Mouse (Mus musculus): ENCODE results near the gene Miga1. TPM values are rescaled to one million over a fixed set of nuclear protein-coding genes. Genes with fewer than 3 reads are reported as not detected.
A peak's percentile ranks its signal among the peaks of the same experiment; 100 is the strongest.

Gene Miga1
- polyA plus RNA-seq, 1 experiment from 2014 or later = 12.8 TPM

DNA sequence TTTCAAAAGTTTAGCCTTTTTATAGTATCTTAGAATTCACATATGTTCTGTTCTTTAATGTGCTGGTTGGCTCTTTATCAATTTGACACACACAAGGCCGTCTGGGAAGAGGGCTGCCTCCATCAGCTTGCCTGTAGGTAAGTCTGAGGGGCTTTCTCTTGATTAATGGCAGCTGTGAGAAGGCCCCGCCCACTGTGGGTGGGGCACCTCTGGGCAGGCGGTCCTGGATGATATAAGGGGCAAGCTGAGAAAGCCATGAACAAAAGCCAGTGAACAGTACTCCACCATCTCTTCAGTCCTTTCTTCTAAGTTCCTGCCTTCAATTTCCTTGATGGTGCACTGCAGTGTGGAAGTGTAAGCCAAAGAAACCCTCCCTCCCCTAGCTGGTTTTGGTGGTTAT lies 58.1 kb downstream of the Miga1 start:
- 43% methylated on average over 3 of the region's 3 CpGs for WGBS
- no peaks in the 10 kb centered on the region for H3K27me3 ChIP-seq
- H3K27ac ChIP-seq = no peak overlapping the region
- peaks cover 32% of the 10 kb centered on the region for H3K36me3 ChIP-seq
- H3K4me3 ChIP-seq = no peak overlapping the region
- H3K4me1 ChIP-seq (replicated peaks) = 0 out of 2 replicates have a peak, but pooled peaks cover 3% of the 10 kb centered on the region
- H3K9me3 ChIP-seq (replicated peaks) = no peaks in the 10 kb centered on the region
- ATAC-seq (replicated peaks; ENCODE audit: insufficient number of reproducible peaks, insufficient read depth, low FRiP score, low read depth) = no peak
- H3K4me2 ChIP-seq = no peak overlapping the region
- no peak overlapping the region for H3K9ac ChIP-seq

GRCm38 (mm10) chr3:152278431-152278830 lies 61.8 kb downstream of the Miga1 start:
- no peaks in the 10 kb centered on the region for H3K9me3 ChIP-seq (replicated peaks)
- ATAC-seq (replicated peaks; ENCODE audit: insufficient number of reproducible peaks, insufficient read depth, low FRiP score, low read depth) = no peak
- H3K27ac ChIP-seq = peak overlapping the region; percentile 37
- WGBS = 43% methylated on average over 2 of the region's 2 CpGs
- H3K27me3 ChIP-seq = no peaks in the 10 kb centered on the region
- no peak overlapping the region for H3K4me2 ChIP-seq
- H3K36me3 ChIP-seq = peaks cover 16% of the 10 kb centered on the region
- peaks cover 5% of the 10 kb centered on the region for H3K4me1 ChIP-seq (replicated peaks)
- no peak overlapping the region for H3K9ac ChIP-seq
- H3K4me3 ChIP-seq = no peak overlapping the region

GRCm38 (mm10) chr3:152277912-152278311 lies 62.3 kb downstream of the Miga1 start:
- Histone ChIP-seq H3K4me1 (replicated peaks) (peaks cover 10% of the 10 kb centered on the region), H3K9ac (no peak overlapping the region), H3K4me3 (no peak overlapping the region), H3K36me3 (peaks cover 16% of the 10 kb centered on the region), H3K27me3 (no peaks in the 10 kb centered on the region), H3K4me2 (no peak overlapping the region), H3K9me3 (replicated peaks) (no peaks in the 10 kb centered on the region), H3K27ac (peak overlapping the region; percentile 37)
- 78% methylated on average over 2 of the region's 2 CpGs for WGBS
- no peak for ATAC-seq (replicated peaks; ENCODE audit: insufficient number of reproducible peaks, insufficient read depth, low FRiP score, low read depth)

GRCm38 (mm10) chr3:152276935-152277334 lies 63.3 kb downstream of the Miga1 start:
- 91% methylated on average over 3 of the region's 3 CpGs for WGBS

GRCm38 (mm10) chr3:152275008-152275407 lies 65.2 kb downstream of the Miga1 start:
- WGBS = 81% methylated on average over 8 of the region's 8 CpGs
- no peak overlapping the region for H3K4me2 ChIP-seq
- H3K27ac ChIP-seq = no peak overlapping the region
- no peak overlapping the region for H3K9ac ChIP-seq
- H3K9me3 ChIP-seq (replicated peaks) = no peaks in the 10 kb centered on the region
- H3K27me3 ChIP-seq = no peaks in the 10 kb centered on the region
- H3K4me1 ChIP-seq (replicated peaks) = peaks cover 25% of the 10 kb centered on the region
- peaks cover 8% of the 10 kb centered on the region for H3K36me3 ChIP-seq
- no peak for ATAC-seq (replicated peaks; ENCODE audit: insufficient number of reproducible peaks, insufficient read depth, low FRiP score, low read depth)
- H3K4me3 ChIP-seq = no peak overlapping the region

More at GRCm38 (mm10) chr3:152276935-152277334, 63.3 kb downstream of the Miga1 start:
- Histone ChIP-seq H3K27ac (no peak overlapping the region), H3K4me2 (no peak overlapping the region), H3K9ac (no peak overlapping the region), H3K4me3 (no peak overlapping the region), H3K36me3 (peaks cover 11% of the 10 kb centered on the region), H3K4me1 (replicated peaks) (peaks cover 17% of the 10 kb centered on the region), H3K27me3 (no peaks in the 10 kb centered on the region), H3K9me3 (replicated peaks) (no peaks in the 10 kb centered on the region)
- ATAC-seq (replicated peaks; ENCODE audit: insufficient number of reproducible peaks, insufficient read depth, low FRiP score, low read depth) = no peak

GRCm38 (mm10) chr3:152272974-152273685 lies 67.1 kb downstream of the Miga1 start:
- H3K9me3 ChIP-seq (replicated peaks) = no peaks in the 10 kb centered on the region
- peaks cover 8% of the 10 kb centered on the region for H3K36me3 ChIP-seq
- peaks cover 28% of the 10 kb centered on the region for H3K4me1 ChIP-seq (replicated peaks)
- no peak overlapping the region for H3K4me2 ChIP-seq
- no peak for ATAC-seq (replicated peaks; ENCODE audit: insufficient number of reproducible peaks, insufficient read depth, low FRiP score, low read depth)
- no peak overlapping the region for H3K4me3 ChIP-seq
- 70% methylated on average over 20 of the region's 20 CpGs for WGBS
- no peaks in the 10 kb centered on the region for H3K27me3 ChIP-seq
- H3K9ac ChIP-seq = no peak overlapping the region
- H3K27ac ChIP-seq = peak overlapping the region; percentile 69

GRCm38 (mm10) chr3:152271876-152272275 lies 68.3 kb downstream of the Miga1 start:
- no peaks in the 10 kb centered on the region for H3K27me3 ChIP-seq
- H3K9ac ChIP-seq = no peak overlapping the region

GRCm38 (mm10) chr3:152271071-152271710 lies 69.0 kb downstream of the Miga1 start:
- 82% methylated on average over 10 of the region's 10 CpGs for WGBS
- H3K4me3 ChIP-seq = no peak overlapping the region
- no peaks in the 10 kb centered on the region for H3K27me3 ChIP-seq
- peaks cover 4% of the 10 kb centered on the region; the same call in 1 of the 2 replicates for H3K36me3 ChIP-seq
- no peak overlapping the region for H3K27ac ChIP-seq
- ATAC-seq (replicated peaks; ENCODE audit: insufficient number of reproducible peaks, insufficient read depth, low FRiP score, low read depth) = no peak
- H3K9me3 ChIP-seq (replicated peaks) = no peaks in the 10 kb centered on the region
- H3K9ac ChIP-seq = no peak overlapping the region
- H3K4me2 ChIP-seq = no peak overlapping the region
- peaks cover 40% of the 10 kb centered on the region for H3K4me1 ChIP-seq (replicated peaks)

More at GRCm38 (mm10) chr3:152271876-152272275, 68.3 kb downstream of the Miga1 start:
- peaks cover 8% of the 10 kb centered on the region for H3K36me3 ChIP-seq
- WGBS = 64% methylated on average over 6 of the region's 6 CpGs
- no peak overlapping the region for H3K27ac ChIP-seq
- H3K4me2 ChIP-seq = no peak overlapping the region
- H3K4me3 ChIP-seq = no peak overlapping the region
- H3K9me3 ChIP-seq (replicated peaks) = no peaks in the 10 kb centered on the region
- ATAC-seq (replicated peaks; ENCODE audit: insufficient number of reproducible peaks, insufficient read depth, low FRiP score, low read depth) = no peak
- H3K4me1 ChIP-seq (replicated peaks) = peaks cover 33% of the 10 kb centered on the region

DNA sequence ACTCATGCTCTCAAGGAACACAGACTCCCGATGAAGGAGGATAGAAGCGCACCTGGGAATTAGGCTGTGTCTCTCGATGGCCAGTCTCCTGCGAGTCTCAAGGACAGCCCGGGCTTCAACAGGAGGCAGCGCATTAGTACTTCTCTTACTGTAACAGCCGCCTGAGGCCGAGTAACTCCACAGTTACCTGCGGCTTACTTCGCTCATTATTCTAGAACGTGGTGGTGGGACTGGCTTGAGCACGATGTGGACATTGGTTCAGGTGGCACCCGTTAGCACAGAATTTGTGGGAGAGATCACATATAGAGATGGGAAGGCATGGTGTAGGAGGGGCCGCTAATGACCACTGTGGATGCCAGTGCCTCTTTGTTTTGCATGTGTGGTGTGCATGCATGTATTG lies 72.1 kb downstream of the Miga1 start:
- Histone ChIP-seq H3K9me3 (replicated peaks) (no peaks in the 10 kb centered on the region), H3K9ac (no peak overlapping the region), H3K27ac (no peak overlapping the region), H3K4me3 (no peak overlapping the region), H3K27me3 (no peaks in the 10 kb centered on the region), H3K4me1 (replicated peaks) (peaks cover 38% of the 10 kb centered on the region), H3K36me3 (no peaks in the 10 kb centered on the region), H3K4me2 (no peak overlapping the region)
- ATAC-seq (replicated peaks; ENCODE audit: insufficient number of reproducible peaks, insufficient read depth, low FRiP score, low read depth) = no peak
- WGBS = 89% methylated on average over 14 of the region's 14 CpGs

GRCm38 (mm10) chr3:152266036-152266421 lies 74.2 kb downstream of the Miga1 start, which contains the start of gene Nexn:
Gene Nexn (minus strand): TSS chr3:152266350.
- Histone ChIP-seq H3K27ac (peak within 1 kb of the TSS; percentile 99), H3K9me3 (replicated peaks) (no peaks in the 10 kb centered on the region), H3K4me1 (replicated peaks) (peaks cover 37% of the 10 kb centered on the region), H3K4me2 (peak within 1 kb of the TSS; percentile 80), H3K4me3 (peak within 1 kb of the TSS; percentile 73), H3K36me3 (no peaks in the 10 kb centered on the region), H3K9ac (peak within 1 kb of the TSS; percentile 90), H3K27me3 (no peaks in the 10 kb centered on the region)
- peak; percentile 12; the same call in 1 of the 2 replicates for ATAC-seq (replicated peaks; ENCODE audit: insufficient number of reproducible peaks, insufficient read depth, low FRiP score, low read depth)
- WGBS = 3% methylated on average over 13 of the region's 13 CpGs

DNA sequence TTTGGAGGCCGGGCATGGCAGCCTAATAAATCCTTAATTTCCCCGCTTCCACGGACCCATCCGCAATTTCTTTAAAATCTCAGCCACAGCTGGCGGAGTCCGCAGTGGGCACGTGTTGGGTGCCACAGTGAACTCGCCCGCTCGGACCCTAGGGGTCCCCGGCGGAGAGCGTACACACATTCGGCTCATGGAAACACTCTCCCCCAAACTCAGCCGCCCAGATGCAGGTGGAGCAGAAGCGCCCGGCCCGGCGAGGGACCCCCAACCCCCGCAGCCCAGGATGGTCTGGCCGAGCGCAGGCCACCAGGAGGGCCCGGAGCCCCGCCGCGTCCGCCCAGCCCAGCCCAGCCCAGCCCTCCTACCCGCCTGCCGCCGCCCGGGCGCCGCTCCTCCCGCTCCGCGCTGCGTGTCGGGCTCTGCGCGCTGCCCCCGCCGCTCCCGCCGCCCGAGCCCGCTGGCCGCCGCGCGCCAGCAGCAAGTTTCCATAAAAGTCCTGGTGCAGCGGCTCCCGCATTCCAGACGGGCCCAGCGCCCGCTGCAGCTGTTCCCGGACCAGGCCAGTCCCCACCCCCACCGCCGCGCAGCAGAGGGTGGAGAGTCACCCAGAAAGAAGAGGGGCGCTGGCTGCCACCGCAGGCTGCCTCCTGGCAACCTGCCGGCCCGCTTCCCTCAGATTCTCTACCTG lies 74.7 kb downstream of the Miga1 start:
- WGBS = under 1% methylated on average over 43 of the region's 63 CpGs
- no peaks in the 10 kb centered on the region for H3K27me3 ChIP-seq
- peak overlapping the region; percentile 80 for H3K4me2 ChIP-seq
- H3K9ac ChIP-seq = peak overlapping the region; percentile 90
- peak overlapping the region; percentile 99 for H3K27ac ChIP-seq
- no peaks in the 10 kb centered on the region for H3K9me3 ChIP-seq (replicated peaks)
- H3K4me1 ChIP-seq (replicated peaks) = peaks cover 36% of the 10 kb centered on the region
- H3K36me3 ChIP-seq = no peaks in the 10 kb centered on the region
- ATAC-seq (replicated peaks; ENCODE audit: insufficient number of reproducible peaks, insufficient read depth, low FRiP score, low read depth) = peak; percentile 86
- peak overlapping the region; percentile 73 for H3K4me3 ChIP-seq
